Mouse (Mus musculus) cerebral cortex, adult 2 months (tissue): Measurements from ENCODE around the gene St3gal4.

Experiments
- WGBS: fragments of 180-500 bp; shearing (Covaris S2); methylation state at CpG from one replicate; pipeline ENCODE4 v1.1.7; 2018; 5-methylcytosine and 5-hydroxymethylcytosine counted together

The St3gal4 gene

GRCm38 (mm10) chr9:35119168-35119567, at the start of gene St3gal4:
Gene St3gal4, minus strand, starts transcription at chr9:35119268.
- WGBS = 67% methylated on average over 6 of the region's 6 CpGs

GRCm38 (mm10) chr9:35166798-35167635, 47.9 kb upstream of the St3gal4 start:
- 54% methylated on average over 9 of the region's 9 CpGs for WGBS

GRCm38 (mm10) chr9:35166144-35166797, 47.2 kb upstream of the St3gal4 start:
- WGBS = 14% methylated on average over 3 of the region's 3 CpGs

- 89% methylated on average over 5 of the region's 5 CpGs for WGBS
Observed at GRCm38 (mm10) chr9:35164142-35164874, 45.2 kb upstream of the St3gal4 start.

- WGBS = 66% methylated on average over 11 of the region's 11 CpGs
Observed at GRCm38 (mm10) chr9:35163011-35163690, 44.1 kb upstream of the St3gal4 start.

GRCm38 (mm10) chr9:35161721-35162120, 42.7 kb upstream of the St3gal4 start:
- 83% methylated on average over 7 of the region's 7 CpGs for WGBS

- 83% methylated on average over 2 of the region's 2 CpGs for WGBS
Observed at GRCm38 (mm10) chr9:35160662-35161061, 41.6 kb upstream of the St3gal4 start.

- WGBS = 85% methylated on average over 3 of the region's 3 CpGs
Observed at GRCm38 (mm10) chr9:35158477-35158876, 39.4 kb upstream of the St3gal4 start.

- 91% methylated on average over 4 of the region's 4 CpGs for WGBS
Observed at GRCm38 (mm10) chr9:35156862-35157261, 37.8 kb upstream of the St3gal4 start.

GRCm38 (mm10) chr9:35156002-35156710, 37.1 kb upstream of the St3gal4 start:
- WGBS = 74% methylated on average over 5 of the region's 5 CpGs

- 98% methylated on average over 1 of the region's 1 CpGs for WGBS
Observed at GRCm38 (mm10) chr9:35152923-35153322, 33.9 kb upstream of the St3gal4 start.

- WGBS = 93% methylated on average over 14 of the region's 14 CpGs
Observed at GRCm38 (mm10) chr9:35147261-35147660, 28.2 kb upstream of the St3gal4 start.

- 89% methylated on average over 1 of the region's 1 CpGs for WGBS
Observed at GRCm38 (mm10) chr9:35145829-35146228, 26.8 kb upstream of the St3gal4 start.

GRCm38 (mm10) chr9:35145118-35145517, 26.1 kb upstream of the St3gal4 start:
- 92% methylated on average over 9 of the region's 9 CpGs for WGBS

- WGBS = 88% methylated on average over 2 of the region's 2 CpGs
Observed at GRCm38 (mm10) chr9:35142221-35142620, 23.2 kb upstream of the St3gal4 start.

GRCm38 (mm10) chr9:35139231-35139744, 20.2 kb upstream of the St3gal4 start:
- 82% methylated on average over 5 of the region's 5 CpGs for WGBS

GRCm38 (mm10) chr9:35138029-35138428, 19.0 kb upstream of the St3gal4 start:
- WGBS = 86% methylated on average over 7 of the region's 7 CpGs

GRCm38 (mm10) chr9:35135575-35135974, 16.5 kb upstream of the St3gal4 start:
- WGBS = 41% methylated on average over 6 of the region's 6 CpGs

- WGBS = 64% methylated on average over 16 of the region's 16 CpGs
Observed at GRCm38 (mm10) chr9:35131637-35132397, 12.7 kb upstream of the St3gal4 start.

- 77% methylated on average over 9 of the region's 9 CpGs for WGBS
Observed at GRCm38 (mm10) chr9:35128995-35129418, 9.9 kb upstream of the St3gal4 start.
